Mouse (Mus musculus) hindlimb bud, embryonic 11.5 days (tissue): ENCODE measurements around the gene Wnt3.

ENCODE experiments used
- DNase-seq: peaks from one replicate; pipeline ENCODE4 v3.0.0-alpha.2; 2012; ENCODE audit warnings: low read depth, low spot score; ENCODE audit errors: extremely low spot score

Gene Wnt3

DNA sequence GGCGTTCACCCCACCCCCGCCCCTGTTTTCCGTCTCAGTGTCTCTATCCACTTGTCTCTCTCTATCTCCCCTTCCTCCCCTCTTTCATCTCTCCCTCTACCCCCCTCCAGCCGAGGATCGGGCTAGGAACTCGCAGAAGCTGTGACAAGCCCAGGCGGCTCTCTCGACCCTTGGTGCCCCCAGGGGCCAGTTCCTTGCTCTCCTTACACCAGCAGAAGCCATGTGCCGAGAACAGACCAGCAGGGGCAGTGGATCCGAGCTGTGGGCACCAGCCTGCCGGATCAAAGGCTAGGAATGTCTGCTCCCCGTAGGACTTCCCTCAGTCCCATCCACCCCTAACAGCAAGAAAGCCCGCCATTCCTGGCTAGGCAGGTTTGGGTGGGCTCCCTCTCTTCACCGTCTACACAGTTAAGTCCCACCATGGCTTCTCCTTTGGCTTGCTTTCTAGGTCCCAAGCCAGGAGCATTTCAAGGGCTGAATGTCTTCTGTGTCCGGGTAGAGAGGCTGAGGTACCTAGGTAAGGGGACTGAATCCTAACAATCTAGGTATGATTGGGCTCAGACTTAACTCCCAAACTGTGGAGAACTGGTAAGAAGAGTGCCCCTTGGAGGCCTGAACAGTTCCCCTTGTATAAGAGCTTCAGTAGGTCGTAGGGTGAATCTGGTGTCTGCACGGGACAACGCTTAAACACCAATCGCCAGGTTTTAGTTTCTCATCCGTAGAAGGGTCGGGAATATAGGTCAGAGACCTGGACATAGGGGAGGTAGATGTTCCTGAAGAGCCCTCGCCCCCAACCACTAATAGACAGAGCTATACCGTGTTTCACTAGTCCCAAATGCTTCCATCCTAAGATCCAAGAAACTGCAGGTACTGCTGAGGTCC is 1.2 kb upstream of the Wnt3 start:
- DNase-seq = no peak

DNA sequence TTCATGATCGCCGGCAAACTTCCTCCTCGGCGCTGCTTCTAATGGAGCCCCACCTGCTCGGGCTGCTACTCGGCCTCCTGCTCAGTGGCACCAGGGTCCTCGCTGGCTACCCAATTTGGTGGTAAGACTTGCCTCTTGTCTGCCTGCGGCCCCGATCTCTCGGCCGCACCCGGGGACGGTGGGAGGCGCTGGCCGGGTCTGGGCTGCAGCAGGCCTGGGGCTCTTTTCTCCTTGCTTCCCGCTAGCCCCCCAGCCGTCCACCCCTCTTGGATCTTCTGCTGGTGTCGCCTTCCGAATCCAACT is 229 bp downstream of the Wnt3 start:
- no peak for DNase-seq

DNA sequence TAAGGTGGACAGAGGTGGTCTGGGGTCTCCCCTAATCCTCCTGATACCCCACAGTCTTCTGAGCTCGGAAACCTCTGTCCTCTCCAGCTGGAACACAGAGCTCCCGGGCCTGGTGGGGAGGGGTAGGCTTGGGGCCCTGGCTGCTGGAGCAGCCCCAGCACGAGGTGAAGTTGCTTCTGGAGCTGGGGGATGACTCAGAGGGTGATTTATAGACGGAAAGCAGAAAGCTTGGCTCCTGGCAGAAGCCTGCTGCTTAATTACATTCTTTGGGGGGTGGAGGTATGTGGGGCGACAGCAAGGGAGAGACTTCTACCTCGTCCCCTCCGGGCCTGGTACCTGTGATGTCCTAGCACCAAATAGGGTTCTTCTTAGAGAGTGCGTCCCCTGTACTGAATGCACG is 6.2 kb downstream of the Wnt3 start:
- no peak for DNase-seq

DNA sequence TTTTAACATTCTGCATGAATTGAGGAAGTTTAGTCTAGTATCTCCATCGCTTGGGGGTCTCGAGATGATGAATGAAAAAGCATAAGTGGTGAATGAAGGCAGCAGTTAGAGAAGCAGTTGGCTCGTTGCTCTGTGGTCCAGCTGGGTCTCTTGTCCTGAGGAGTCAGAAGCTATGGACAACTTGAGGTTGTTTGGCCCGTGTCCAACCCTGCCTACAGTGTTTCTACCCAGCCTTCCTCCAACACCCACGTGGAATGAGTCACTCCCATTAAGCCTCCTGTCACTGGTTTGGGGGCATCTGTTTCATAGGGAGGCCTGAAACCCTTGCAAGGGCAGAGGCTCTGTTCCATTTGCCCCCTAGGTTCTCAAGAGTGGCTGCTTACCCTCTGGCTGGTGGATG is 16.0 kb downstream of the Wnt3 start:
- DNase-seq = no peak

DNA sequence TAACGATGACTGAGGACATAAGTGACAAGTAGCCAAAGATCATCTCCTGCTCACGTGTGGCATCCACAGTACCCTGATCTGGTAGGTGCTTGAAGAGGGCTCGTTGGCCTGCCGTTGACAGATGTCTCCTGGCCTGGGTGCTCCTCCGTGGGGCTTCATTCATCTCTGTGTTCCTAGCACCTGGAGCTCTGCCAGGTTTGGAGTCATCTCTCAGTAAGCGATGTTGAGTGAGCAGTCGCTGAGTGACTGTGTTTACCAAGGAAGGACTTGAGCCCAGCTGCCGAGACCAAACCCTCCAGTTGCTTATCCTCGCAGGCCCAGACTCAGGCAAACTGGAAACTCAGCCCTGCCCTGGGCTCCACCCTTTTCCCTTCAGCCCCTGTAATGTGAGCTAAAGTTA is 27.2 kb downstream of the Wnt3 start:
- DNase-seq = no peak

DNA sequence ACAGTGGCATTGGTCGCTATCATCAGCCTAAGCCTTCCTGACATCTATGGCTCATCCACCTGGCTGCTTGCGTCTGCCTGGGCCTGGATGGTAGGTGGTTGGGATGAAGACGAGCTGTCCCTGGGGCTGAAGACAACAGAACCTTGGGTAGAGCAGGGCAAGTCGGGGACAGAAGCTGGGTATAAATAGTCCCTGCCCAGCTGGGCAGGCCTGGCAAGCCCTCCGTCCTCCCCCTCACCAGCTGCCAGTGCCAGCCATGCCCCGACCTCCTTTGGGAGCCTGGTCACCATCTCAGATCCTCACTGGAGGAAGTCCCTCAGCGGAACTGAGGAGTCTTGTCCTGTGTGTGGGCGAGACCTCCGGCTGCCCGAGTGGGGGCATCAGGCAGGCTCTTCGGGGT is 30.2 kb downstream of the Wnt3 start:
- no peak for DNase-seq

DNA sequence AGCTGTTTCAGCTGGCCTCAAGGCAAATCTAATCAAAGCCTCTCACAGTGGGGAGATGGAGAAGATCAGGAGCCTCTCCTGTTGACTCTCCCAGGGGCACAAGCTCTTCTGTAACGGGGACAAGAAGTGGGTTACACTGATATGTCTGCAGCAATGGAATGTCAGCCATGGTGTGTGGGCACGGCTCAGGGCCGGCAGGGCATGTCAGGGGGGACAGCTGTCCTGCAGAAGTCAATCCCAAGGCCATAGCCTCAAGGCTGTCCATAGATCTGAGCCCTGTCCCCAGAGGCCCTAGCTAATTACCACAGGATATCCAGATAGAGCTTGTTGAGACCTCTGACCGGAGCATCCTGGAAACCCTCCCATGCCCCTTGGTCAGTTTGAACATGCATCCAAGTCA is 30.9 kb downstream of the Wnt3 start:
- no peak for DNase-seq

DNA sequence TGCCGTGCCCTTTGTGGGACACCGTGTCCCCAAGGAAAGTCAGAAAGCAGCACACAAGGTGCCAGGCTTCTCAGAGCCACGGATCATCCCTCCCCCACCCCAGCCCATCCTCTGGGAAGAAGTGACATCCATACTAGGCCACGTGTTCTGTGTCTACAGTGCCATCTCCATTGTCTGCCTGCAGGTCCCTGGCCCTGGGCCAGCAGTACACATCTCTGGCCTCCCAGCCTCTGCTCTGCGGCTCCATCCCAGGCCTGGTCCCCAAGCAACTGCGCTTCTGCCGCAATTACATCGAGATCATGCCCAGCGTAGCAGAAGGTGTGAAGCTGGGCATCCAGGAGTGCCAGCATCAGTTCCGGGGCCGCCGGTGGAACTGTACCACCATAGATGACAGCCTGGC is 34.0 kb downstream of the Wnt3 start:
- no peak for DNase-seq

DNA sequence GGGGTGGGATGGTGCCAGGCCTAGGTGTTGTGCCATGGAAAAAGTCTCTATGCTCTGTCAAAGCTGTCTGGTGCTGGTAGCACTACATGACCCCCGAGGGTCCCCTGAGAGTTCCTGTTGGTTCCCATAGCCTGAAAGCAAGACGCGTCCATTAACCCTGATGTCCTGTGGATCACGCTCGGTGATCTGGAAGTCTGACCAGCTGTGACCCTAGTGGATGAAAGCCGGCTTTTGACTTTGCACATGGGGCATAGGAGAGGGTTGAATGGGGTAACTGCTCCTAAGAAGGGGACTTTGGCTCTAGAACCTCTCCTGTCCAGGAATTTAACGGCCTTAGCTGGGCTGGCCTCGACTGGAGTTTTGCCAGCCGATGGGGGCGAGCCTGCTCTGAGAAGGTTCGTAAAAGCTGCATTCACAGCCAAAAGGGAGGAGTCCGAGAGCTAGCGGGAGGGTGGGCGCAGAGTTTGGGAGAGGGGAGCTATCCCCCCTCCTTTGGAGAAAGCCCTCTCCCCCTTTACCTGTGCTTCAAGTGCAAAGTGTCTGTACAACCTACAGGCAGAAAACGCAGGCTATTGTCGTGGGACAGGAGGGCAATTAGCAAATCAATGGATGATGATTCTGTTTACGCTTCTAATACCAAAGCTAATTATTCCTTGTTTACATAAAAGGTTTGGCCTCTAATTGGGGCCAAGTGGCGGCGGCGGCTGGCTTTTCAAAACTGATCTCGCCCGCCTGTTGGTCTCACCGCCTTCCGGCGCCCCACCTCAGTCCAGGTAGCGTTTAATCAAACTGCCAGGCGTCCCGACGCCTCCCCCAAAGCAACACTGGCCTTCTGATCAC is 35.0 kb downstream of the Wnt3 start:
- no peak for DNase-seq

DNA sequence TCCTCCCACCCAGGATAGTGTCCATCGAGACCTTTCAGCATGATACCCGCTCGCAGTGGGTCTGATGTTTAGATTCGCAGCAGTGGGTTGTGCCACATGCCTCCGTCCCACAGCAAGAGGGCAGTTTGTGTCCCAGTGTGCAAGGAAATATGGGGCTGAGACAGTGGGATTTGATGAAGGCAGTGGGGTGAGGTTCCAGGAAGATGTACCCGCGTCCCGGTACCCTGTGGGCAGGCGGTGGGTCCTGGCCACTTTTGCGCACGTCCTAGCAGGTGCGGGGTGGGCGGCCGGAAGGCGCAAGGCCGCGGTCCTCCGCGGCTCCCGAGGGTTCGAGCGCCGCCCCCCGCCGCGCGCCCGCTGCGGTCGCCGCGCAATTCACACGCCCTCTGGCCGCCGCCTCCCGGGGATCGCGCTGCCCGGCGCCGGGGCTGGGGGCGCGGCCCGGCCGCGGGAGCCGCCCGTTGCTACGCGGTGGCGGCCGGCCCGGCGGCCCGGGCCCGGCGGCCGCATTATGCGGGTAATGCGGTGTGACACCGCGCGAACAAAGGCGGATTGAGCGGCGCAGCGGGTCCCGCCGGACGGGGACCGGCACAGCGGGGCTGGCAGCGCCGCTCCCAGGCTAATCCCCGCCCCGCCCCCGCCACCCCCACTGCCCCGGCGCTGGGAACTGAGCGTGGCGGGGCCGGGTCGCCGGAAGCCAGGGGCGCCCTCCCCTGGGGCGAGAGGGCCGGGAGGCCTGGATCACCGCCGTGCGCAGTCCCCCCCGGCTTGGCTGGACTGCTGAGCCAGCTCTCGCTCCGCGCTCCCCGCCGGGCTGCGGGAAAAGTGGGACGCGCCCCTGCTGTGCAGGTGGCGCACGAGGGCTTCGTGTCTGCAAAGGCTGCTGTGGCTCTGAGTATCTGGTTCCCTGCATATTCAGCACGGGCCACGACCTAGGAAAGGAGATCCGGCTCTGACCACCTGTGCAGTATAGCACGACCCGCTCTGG is 36.0 kb downstream of the Wnt3 start:
- DNase-seq = no peak

DNA sequence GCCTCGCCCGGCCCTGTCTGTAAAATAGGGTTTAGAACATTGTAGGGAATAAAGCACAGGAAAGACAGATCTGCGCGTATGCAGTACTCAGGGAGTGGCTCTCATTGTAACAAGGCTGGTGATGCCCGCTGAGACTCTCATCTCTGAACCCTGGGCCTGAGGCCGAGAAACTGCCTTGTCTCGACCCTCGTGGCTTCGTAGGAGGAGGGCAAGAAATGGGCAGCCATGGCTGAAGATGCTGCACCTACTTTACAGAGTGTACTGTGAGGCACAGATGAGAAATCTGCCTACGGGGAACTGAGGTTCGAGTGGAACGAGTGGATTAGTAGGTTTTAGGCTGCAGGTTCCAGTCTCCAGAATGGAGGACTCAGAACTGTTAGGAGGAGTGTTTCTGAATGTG is 36.7 kb downstream of the Wnt3 start:
- DNase-seq = no peak

DNA sequence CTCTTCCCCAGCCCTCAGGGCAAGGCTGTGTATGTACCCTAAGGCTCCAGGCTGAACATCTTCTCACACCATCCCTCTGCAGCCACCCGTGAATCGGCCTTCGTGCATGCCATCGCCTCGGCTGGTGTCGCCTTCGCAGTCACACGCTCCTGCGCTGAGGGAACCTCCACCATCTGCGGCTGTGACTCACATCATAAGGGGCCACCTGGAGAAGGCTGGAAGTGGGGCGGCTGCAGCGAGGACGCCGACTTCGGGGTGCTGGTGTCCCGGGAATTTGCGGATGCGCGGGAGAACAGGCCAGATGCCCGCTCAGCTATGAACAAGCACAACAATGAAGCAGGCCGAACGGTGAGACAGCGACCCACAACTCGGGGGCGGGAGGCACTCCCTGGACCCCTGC is 37.3 kb downstream of the Wnt3 start:
- DNase-seq = no peak

DNA sequence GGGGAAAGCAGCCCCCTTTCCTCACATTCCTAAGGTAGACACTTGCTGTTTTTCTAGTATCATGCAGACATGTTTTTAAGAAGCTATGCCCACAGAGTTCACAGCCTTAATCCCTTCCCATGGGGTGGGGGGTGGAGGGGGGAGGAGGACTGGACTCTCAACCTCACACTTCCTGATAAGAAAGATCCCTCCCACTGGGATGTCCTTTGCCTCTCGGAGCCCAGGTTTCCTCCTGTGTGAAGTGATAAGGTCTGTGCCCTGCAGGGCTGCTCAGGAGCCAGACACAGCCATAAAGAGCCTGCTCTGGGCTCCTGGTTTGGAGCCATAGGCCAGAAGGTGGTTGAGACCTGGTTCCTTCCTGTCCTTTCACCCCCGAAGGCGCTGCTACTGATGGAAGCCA is 40.9 kb downstream of the Wnt3 start:
- no peak for DNase-seq

DNA sequence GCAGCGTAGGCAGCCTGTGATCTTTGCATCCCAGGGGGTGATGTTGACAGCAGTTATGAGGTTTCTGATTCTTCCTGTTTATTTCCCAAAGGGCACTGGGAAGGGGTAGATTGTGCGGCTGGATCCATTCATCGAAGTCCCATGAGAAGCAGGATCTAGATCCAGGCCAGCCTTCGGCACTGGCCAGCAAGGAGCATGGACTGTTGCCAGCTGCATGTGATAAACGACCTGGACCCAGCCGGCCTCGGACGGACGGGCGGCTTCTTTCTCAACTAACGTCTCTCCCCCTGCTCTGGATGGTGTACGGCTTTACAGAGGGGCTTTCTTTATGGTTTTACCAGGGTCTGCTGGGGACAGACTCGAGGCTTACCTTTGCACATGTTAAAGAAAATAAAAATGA is 42.0 kb downstream of the Wnt3 start:
- no peak for DNase-seq

DNA sequence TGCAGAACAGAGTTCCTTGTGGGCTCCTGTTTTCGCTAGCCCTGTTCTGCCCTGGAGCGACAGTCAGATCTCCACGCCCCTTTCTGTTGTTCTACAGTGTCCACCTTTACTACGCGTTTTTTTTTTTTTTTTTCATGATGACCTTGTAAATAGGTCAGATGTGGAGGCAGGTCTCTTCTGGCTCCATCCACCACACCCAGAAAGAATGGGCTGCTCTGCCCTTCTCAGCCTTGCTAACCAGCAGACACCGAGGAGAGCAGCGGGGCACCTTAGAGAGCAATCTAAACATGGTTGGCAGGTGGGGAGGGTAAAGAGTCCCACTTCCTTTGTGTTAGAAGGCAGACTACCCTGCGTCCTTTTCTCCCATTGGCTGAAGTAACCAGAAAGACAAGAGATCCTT is 42.8 kb downstream of the Wnt3 start:
- no peak for DNase-seq

DNA sequence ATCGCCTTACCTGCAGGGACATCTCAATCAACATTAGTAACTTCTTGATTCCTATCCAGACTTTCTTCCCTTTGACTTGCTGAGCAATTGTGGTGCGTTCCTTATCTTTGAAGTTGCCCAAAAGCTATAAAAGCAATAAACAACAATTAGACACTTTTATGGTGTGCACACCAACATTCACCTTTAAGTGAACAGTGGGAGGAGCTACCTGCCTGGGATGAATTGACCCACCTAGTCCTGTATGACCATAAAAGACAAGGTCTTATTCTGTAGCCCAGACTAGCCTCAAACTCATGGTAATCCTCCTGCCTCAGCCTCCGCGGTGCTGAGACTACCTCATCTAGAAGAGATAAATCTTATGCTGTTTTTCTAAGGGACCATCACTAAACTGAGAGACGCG is 53.3 kb downstream of the Wnt3 start:
- no peak for DNase-seq

DNA sequence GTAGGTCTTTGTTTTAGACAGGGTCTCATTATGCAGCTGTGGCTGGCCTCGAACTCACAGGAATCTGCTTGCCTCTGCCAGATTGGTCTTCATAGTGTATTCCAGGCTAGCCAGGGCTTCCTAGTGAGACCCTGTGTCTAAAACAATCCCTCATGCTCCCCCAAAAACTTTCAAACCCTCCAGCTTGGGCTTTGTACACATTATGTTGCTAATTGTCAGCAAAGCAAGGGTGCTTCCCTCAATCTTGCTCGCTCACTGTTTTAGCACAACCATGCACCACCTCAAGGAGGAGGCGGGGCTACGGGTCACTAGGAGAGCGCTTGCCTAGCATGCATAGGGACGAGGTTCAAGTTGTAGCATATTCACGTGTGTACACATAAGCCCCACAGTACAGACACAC is 54.9 kb downstream of the Wnt3 start:
- no peak for DNase-seq

DNA sequence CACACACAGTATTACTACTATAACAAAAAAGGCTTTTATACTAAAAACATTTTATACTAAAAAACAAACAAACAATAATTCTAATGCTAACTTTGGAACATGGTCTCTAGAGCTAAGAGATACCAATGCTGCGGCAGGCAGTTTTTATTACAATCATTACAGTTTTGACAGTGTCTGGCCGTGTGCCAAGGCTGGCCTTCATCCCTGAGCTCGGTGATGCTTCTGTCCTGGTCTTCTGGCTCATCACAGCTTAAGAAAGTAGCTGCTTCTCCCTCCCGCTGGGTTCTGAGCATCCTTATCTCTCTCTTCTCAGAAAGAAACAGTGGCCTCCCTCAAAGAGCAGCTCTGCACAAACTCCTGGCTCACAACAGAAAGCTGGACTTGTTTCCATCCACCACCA is 56.0 kb downstream of the Wnt3 start:
- no peak for DNase-seq

DNA sequence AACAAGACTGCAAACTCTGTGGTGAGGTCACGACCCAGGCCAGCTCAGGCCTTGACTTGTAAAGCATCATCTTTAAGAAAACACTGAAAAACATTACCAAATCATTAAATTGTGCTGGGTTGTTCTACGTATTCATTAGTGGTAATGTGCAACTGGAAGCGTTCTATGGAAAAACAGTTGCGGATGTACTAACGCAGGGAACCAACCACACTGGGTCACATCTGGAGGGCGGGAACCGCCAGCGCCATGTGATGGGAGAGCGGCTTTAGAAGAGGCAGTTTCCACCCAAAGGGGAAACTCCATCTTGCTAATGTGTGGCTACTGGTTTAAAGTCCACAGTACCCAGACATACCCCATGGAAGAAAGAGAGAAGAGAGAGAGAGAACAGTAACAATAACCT is 56.5 kb downstream of the Wnt3 start:
- no peak for DNase-seq

DNA sequence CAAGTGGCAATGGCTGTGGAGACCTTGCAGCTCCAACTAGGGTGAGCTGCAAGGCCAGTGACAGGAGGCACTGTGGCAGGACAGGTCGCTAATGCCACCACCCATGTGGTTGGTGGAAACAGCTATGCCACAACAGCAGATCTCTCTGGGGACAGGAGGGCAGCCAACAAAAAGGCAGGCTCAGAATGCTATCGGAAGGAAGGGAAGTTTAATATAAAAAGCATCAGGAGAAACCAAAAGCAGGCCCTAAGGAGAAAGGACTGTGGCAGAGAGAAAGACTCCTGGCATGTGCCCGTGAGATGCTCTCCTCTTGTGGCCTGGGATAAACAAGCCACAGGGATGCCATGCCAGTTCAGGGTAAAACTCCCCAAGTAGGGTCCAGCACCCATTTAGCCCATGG is 57.8 kb downstream of the Wnt3 start:
- DNase-seq = no peak

DNA sequence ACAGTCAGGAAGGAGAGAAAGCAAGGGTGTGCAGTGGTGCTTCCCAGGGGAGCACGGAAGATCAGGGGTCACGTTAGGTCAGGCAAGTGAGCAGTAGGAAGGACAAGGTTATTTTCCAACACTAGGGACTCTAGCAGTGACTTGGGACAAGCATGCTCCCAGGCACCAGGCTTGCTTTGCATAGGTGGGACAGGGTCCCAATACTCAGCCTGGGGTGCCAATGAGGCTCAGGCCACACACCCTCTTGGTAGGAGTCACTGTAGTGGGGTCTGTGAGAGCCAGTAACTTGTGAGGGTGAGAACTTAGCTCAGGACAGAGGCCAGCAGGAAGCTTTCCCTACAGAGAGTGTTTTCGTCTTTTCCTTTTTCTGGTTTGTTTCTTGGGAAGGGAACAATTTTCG is 58.4 kb downstream of the Wnt3 start:
- no peak for DNase-seq
